17 mouse cellular contexts compared by ENCODE assay signal in genomic region chr10:59800826-59801501, GRCm38 (mm10).
A peak's percentile ranks its signal among the peaks of the same experiment; 100 is the strongest.
DNase-seq lines count a peak whose midpoint lies in the region; ATAC-seq lines count a peak whose summit lies in the region.
"Had no signal": no experiment of that assay in that cellular context is flagged by ENCODE, and none has a peak within 500 bp of the region (broad histone marks: within the 10 kb centered on the region; RNA-seq: fewer than 3 reads in every experiment).

No protein-coding gene starts in this region.

- ATAC-seq in common myeloid progenitor, adult 5-6 weeks (replicated peaks; ENCODE audit: low read depth, poor library complexity, severe bottlenecking), result peak; percentile 91
- peak; percentile 69 for ATAC-seq in intestine, embryonic 16.5 days
- ATAC-seq in midbrain, embryonic 13.5 days, result peak; percentile 35; the same call in 1 of the 2 replicates

- H3K36me3 ChIP-seq in intestine, embryonic 16.5 days (ENCODE audit: control insufficient read depth, insufficient read depth, low read length), result no peaks in the 10 kb centered on the region
- peaks cover 12% of the 10 kb centered on the region for H3K36me3 ChIP-seq in midbrain, embryonic 13.5 days
- H3K36me3 ChIP-seq: neural tube, embryonic 12.5 days had no signal

- H3K9me3 ChIP-seq in intestine, embryonic 16.5 days (ENCODE audit: control insufficient read depth, low read length), result no peaks in the 10 kb centered on the region
- no peaks in the 10 kb centered on the region for H3K9me3 ChIP-seq in midbrain, embryonic 13.5 days
- H3K9me3 ChIP-seq: embryonic facial prominence, embryonic 10.5 days; forebrain, embryonic 12.5 days; neural tube, embryonic 12.5 days had no signal

- no peak overlapping the region for H3K27ac ChIP-seq in intestine, embryonic 16.5 days (ENCODE audit: low read length)
- 0 out of 2 replicates have a peak overlapping the region, but pooled peaks have one; percentile 19 for H3K27ac ChIP-seq in midbrain, embryonic 13.5 days
- H3K27ac ChIP-seq: embryonic facial prominence, embryonic 10.5 days; neural tube, embryonic 12.5 days had no signal

- H3K4me3 ChIP-seq in intestine, embryonic 16.5 days (ENCODE audit: low read length), result no peak overlapping the region
- no peak overlapping the region for H3K4me3 ChIP-seq in midbrain, embryonic 13.5 days (replicated peaks)
- H3K4me3 ChIP-seq: embryonic facial prominence, embryonic 10.5 days; forebrain, embryonic 12.5 days; neural tube, embryonic 12.5 days had no signal

- H3K9ac ChIP-seq in intestine, embryonic 16.5 days (ENCODE audit: low read depth, low read length), result no peak overlapping the region
- H3K9ac ChIP-seq in midbrain, embryonic 13.5 days (replicated peaks), result no peak overlapping the region
- H3K9ac ChIP-seq: forebrain, embryonic 12.5 days; neural tube, embryonic 12.5 days had no signal

- no peaks in the 10 kb centered on the region for H3K27me3 ChIP-seq in intestine, embryonic 16.5 days (replicated peaks; ENCODE audit: control insufficient read depth, insufficient read depth, low read length)
- no peaks in the 10 kb centered on the region for H3K27me3 ChIP-seq in midbrain, embryonic 13.5 days
- H3K27me3 ChIP-seq: forebrain, embryonic 12.5 days; neural tube, embryonic 12.5 days had no signal

- DNase-seq in c-Kit-negative CD71-positive TER-119-positive erythroid progenitor cells, embryonic 14.5 days (ENCODE audit: low read depth, low spot score), result peak; percentile 57
- no peak for DNase-seq in right cerebral cortex, postnatal 10 days (ENCODE audit: low spot score in 2 of 2)
- no peak for DNase-seq in left cerebral cortex, postnatal 10 days (ENCODE audit: extremely low spot score in 1 of 2, low spot score in 2 of 2)
- DNase-seq in frontal cortex, adult 2 months (ENCODE audit: extremely low spot score in 1 of 2, low spot score in 1 of 2), result no peak
- DNase-seq in heart, adult 11 months, result no peak
- DNase-seq: adrenal gland, postnatal 25 days; cerebellum, adult 2 months; gastrocnemius, postnatal 10 days; left cerebral cortex, postnatal 4 days; lung, postnatal 36 days; right cerebral cortex, postnatal 25 days had no signal

- WGBS in intestine, embryonic 16.5 days, result 92% methylated on average over 12 of the region's 12 CpGs
- WGBS in midbrain, embryonic 13.5 days, result 89% methylated on average over 12 of the region's 12 CpGs

- H3K4me1 ChIP-seq in intestine, embryonic 16.5 days (ENCODE audit: control insufficient read depth, insufficient read depth, low read length), result peaks cover 5% of the 10 kb centered on the region; the same call in 1 of the 2 replicates
- H3K4me1 ChIP-seq in midbrain, embryonic 13.5 days (replicated peaks), result peaks cover 24% of the 10 kb centered on the region

- no peak overlapping the region for H3K4me2 ChIP-seq in intestine, embryonic 16.5 days (ENCODE audit: low read depth, low read length)
- no peak overlapping the region for H3K4me2 ChIP-seq in midbrain, embryonic 13.5 days (replicated peaks)
- H3K4me2 ChIP-seq: forebrain, embryonic 12.5 days; neural tube, embryonic 12.5 days had no signal

- intact Hi-C loops in left cerebral cortex, postnatal 10 days (cut with DNase I), result no loop called here

Comparison
In these comparisons a context has a peak if more than half of its experiments do, and no peak if none do; other contexts are left out.
1. ATAC-seq: peak in every context shown above with its lines; median percentile 91 in common myeloid progenitor, adult 5-6 weeks; 69 in intestine, embryonic 16.5 days; 35 in midbrain, embryonic 13.5 days.